Mouse (Mus musculus) stomach, embryonic 16.5 days (tissue): Measurements from ENCODE around the gene Veph1. TPM values are rescaled to one million over a fixed set of nuclear protein-coding genes. Genes with fewer than 3 reads are reported as not detected.

Experiments used
- ATAC-seq: fragments of 200-750 bp; cut with Nextera tagmentation; 2 replicates; pipeline ENCODE4 v1.8.0; 2017; ENCODE audit warnings: moderate number of reproducible peaks, moderate TSS enrichment; ENCODE audit not compliant: insufficient read depth, low FRiP score
- H3K27ac ChIP-seq: fragments of 300-500 bp; sonication (generic); 2 replicates; pipeline ENCODE4 v1.5.1; 2014; ENCODE audit warnings: low read length
- H3K27me3 ChIP-seq: fragments of 300-500 bp; sonication (generic); 2 replicates; pipeline ENCODE4 v1.6.1; 2014; ENCODE audit warnings: low read length, control low read depth, mixed read lengths; ENCODE audit not compliant: control insufficient read depth, insufficient read depth
- H3K36me3 ChIP-seq: fragments of 300-500 bp; sonication (generic); 2 replicates; pipeline ENCODE4 v1.6.1; 2014; ENCODE audit warnings: low read length; ENCODE audit not compliant: control insufficient read depth, insufficient read depth
- H3K4me1 ChIP-seq: fragments of 300-500 bp; sonication (generic); 2 replicates; pipeline ENCODE4 v1.6.1; 2014; ENCODE audit warnings: low read length, control low read depth, mixed read lengths; ENCODE audit not compliant: control insufficient read depth, insufficient read depth
- H3K4me2 ChIP-seq: fragments of 300-500 bp; sonication (generic); 2 replicates; pipeline ENCODE4 v1.6.1; 2014; ENCODE audit warnings: low read depth, low read length, mixed read lengths
- H3K4me3 ChIP-seq: fragments of 300-500 bp; sonication (generic); replicated peaks from 2 replicates; pipeline ENCODE4 v1.5.1; 2014; ENCODE audit warnings: mild to moderate bottlenecking, low read length
- H3K9ac ChIP-seq: fragments of 300-500 bp; sonication (generic); 2 replicates; pipeline ENCODE4 v1.6.1; 2014; ENCODE audit warnings: low read length
- H3K9me3 ChIP-seq: fragments of 300-500 bp; sonication (generic); replicated peaks from 2 replicates; pipeline ENCODE4 v1.6.1; 2016; ENCODE audit warnings: low read length, control low read depth; ENCODE audit not compliant: control insufficient read depth
- WGBS: fragments of 180-500 bp; shearing (Covaris S2); extraction: QIAGEN DNeasy Blood & Tissue Kit; methylation state at CpG from one replicate; pipeline ENCODE4 v1.1.7; 2014; 5-methylcytosine and 5-hydroxymethylcytosine counted together
- polyA plus RNA-seq: library from polyadenylated mRNA; unstranded; fragments of >200 nt; fragmentation: Nextera tagmentation; extraction: Ambion mirVana; gene quantifications from 2 replicates; pipeline ENCODE4 v1.2.1, GENCODE M21; 2015

The Veph1 gene
- polyA plus RNA-seq, 1 experiment from 2014 or later, result 0.05 TPM

DNA sequence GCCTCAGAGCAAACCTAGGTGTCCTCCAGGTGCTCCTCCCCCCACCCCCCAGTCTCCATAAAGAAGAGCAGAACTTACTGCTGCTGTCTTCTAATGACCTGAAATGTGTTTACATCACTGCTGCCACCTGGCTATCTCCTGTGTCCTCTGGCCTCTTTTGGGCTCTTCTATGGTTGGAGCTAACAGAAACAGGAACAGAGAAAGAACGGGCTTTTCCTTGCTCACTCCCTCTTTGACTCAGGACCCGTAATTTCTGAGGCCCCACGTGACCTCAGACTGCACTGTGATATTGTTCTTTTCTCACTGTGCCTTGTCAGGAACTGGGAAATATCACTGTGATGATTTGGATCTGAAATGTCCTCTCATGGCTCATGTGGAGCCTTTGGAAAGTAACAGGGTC, 271.2 kb downstream of the Veph1 start:
- no peaks in the 10 kb centered on the region for H3K4me1 ChIP-seq
- ATAC-seq, result no peak
- H3K27me3 ChIP-seq, result no peaks in the 10 kb centered on the region
- H3K9ac ChIP-seq, result no peak overlapping the region
- no peak overlapping the region for H3K27ac ChIP-seq
- H3K36me3 ChIP-seq, result no peaks in the 10 kb centered on the region
- no peak overlapping the region for H3K4me2 ChIP-seq
- WGBS, result 71% methylated on average over 3 of the region's 3 CpGs
- no peaks in the 10 kb centered on the region for H3K9me3 ChIP-seq
- H3K4me3 ChIP-seq, result no peak overlapping the region

DNA sequence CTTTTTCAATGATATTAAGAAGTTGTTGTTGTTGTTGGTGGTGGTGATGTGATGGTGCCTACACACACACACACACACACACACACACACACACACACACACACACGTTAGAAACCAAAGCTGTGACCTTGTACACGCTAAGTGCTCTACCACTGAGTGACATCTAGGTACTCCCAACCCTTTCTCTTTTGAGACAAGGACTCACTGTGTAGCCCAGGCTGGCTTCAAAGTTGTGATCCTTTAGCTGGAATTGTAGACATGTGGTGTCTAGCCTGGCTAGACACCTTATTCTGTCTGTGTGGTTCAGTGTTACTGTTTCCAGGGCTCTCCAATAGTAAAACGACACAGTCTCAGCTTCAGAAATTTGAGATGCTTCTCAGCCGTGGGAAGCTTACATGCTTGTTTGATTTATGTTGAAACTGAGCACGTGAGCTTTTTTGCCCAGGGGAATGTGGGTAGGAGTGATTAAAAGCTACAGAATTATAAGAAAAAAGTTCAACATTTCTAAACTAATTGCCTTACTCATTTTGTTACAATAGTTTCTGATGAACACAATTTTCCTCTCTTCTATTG, 272.3 kb downstream of the Veph1 start:
- 49% methylated on average over 5 of the region's 5 CpGs for WGBS
- no peak overlapping the region for H3K4me3 ChIP-seq
- no peaks in the 10 kb centered on the region for H3K36me3 ChIP-seq
- ATAC-seq, result no peak
- no peaks in the 10 kb centered on the region for H3K4me1 ChIP-seq
- no peak overlapping the region for H3K27ac ChIP-seq
- no peak overlapping the region for H3K9ac ChIP-seq
- H3K27me3 ChIP-seq, result no peaks in the 10 kb centered on the region
- H3K4me2 ChIP-seq, result no peak overlapping the region
- H3K9me3 ChIP-seq, result no peaks in the 10 kb centered on the region

DNA sequence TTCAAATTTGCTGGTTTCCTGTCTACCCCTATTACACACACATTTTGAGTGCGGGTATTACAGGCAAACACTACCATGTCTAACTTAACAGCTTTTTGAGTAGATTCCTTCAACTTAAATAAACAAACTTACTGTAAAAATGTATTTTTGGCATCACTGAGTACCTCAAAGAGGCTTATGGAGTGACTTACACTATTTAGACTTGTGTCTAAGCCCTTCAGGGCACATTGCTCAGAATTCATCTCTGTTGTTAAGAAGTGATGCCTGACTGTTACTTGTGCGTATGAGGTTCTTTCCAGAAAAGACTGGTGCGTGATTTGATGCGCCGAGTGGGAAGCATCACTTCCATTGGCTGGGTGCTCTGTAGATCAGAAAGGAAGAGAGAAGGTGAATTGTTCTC, 277.5 kb downstream of the Veph1 start:
- no peak for ATAC-seq
- no peak overlapping the region for H3K4me3 ChIP-seq
- 87% methylated on average over 5 of the region's 5 CpGs for WGBS
- H3K9ac ChIP-seq, result no peak overlapping the region
- no peak overlapping the region for H3K4me2 ChIP-seq
- H3K27ac ChIP-seq, result no peak overlapping the region
- no peaks in the 10 kb centered on the region for H3K9me3 ChIP-seq
- H3K36me3 ChIP-seq, result no peaks in the 10 kb centered on the region
- no peaks in the 10 kb centered on the region for H3K4me1 ChIP-seq
- no peaks in the 10 kb centered on the region for H3K27me3 ChIP-seq

DNA sequence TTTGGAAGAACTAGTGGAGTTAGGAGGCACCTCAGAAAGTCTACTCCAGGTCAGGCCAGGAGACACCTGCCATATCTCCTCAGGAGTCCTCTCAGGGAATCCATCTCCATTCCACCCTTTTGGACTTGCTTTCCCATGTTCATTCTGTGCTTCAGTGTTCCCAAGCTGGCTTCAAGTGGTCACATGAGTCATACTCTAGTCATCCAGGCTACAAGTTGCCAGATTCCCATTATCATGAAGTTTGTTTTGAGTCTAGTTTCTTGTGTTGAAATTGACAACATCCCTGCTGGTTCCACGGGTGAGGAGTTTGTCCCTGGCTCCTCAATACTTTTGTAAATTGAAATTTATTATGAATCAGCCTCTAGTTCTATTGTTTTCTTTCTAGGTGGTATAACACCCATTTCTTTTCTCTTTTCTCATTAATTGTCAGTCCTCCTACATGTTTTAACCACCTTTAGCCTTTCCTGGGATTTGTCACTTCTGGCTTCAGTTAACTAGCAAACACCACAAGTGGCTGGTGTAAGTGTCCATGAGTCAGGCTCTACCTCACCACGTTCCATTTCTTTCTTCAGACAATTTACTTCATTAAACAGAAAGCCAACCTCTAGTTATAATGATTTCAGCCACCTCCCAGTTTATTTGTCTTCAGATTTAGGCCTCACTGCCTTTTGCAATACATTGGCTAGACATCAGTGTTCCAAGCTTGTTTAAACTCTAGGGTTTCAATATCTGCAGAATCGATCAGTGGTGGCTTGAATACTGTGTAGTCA, 288.8 kb downstream of the Veph1 start:
- no peaks in the 10 kb centered on the region for H3K9me3 ChIP-seq
- H3K27me3 ChIP-seq, result no peaks in the 10 kb centered on the region
- no peak overlapping the region for H3K9ac ChIP-seq
- ATAC-seq, result no peak
- H3K4me2 ChIP-seq, result no peak overlapping the region
- WGBS, result 75% methylated on average over 3 of the region's 3 CpGs
- no peaks in the 10 kb centered on the region for H3K36me3 ChIP-seq
- no peak overlapping the region for H3K27ac ChIP-seq
- no peaks in the 10 kb centered on the region for H3K4me1 ChIP-seq
- H3K4me3 ChIP-seq, result no peak overlapping the region

DNA sequence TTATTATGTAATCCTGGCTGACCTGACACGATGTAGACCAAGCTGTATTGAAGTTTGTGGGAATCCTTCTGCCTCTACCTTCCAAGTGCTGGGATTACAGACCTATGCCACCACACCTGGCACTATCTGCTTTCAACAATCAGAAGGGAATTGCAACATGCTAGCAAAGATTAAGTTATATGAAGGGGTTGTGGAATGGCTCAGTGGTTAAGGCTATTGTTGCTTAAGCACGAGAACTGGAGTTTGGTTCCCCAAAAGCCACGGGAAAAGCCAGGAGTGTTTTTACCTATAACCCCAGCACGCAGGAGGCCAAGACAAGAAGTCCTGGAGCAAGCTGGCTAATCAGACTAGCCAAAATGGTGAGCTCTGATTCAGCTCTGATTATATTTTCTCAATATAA, 291.6 kb downstream of the Veph1 start:
- no peaks in the 10 kb centered on the region for H3K36me3 ChIP-seq
- H3K9me3 ChIP-seq, result no peaks in the 10 kb centered on the region
- H3K4me1 ChIP-seq, result no peaks in the 10 kb centered on the region
- ATAC-seq, result no peak
- no peak overlapping the region for H3K4me2 ChIP-seq
- H3K27me3 ChIP-seq, result no peaks in the 10 kb centered on the region
- WGBS, result 81% methylated on average over 4 of the region's 4 CpGs
- no peak overlapping the region for H3K9ac ChIP-seq
- no peak overlapping the region for H3K4me3 ChIP-seq
- H3K27ac ChIP-seq, result no peak overlapping the region

DNA sequence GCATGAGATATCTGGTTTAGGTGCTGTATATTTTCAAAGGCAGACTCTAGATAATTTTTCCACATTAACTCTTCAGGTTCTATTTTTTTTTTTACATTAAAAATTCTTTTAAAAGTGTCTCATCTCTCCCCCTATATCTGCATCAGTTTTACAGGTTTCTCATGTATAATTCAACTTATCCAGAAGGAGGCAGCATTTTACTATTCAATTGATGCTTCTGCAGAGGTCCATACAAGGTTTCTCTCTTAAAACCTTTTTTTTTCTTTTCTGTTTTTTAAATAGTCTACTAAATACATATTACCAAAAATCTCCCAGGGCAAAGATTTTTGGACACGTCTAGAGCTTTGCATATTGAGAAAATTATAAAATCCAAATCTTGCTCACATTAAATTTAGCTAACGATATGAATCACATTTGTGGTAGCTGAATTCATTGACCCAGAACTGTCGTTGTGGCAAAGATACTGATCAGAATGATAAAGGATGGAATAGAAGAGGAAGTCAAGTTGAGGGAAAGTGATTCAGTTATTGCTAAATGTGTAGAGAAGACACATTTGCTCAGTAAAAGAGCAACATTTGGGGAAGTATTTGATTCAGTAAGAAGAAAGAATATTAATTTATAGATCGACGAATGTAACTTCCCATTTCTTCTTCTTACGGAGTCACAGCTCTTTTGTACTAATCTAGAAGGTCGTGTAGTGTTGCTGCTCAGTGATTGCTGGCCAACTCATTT, 292.3 kb downstream of the Veph1 start:
- H3K27ac ChIP-seq, result no peak overlapping the region
- H3K27me3 ChIP-seq, result no peaks in the 10 kb centered on the region
- H3K4me1 ChIP-seq, result no peaks in the 10 kb centered on the region
- H3K4me2 ChIP-seq, result no peak overlapping the region
- H3K9me3 ChIP-seq, result no peaks in the 10 kb centered on the region
- WGBS, result 62% methylated on average over 7 of the region's 7 CpGs
- no peak overlapping the region for H3K9ac ChIP-seq
- no peaks in the 10 kb centered on the region for H3K36me3 ChIP-seq
- no peak for ATAC-seq
- H3K4me3 ChIP-seq, result no peak overlapping the region

Other genes starting within 250 kb of the Veph1 start
- 1.7 and 2.1 TPM in 2 replicates for gene Ptx3, start 76.9 kb downstream of the Veph1 start, polyA plus RNA-seq